Mouse (Mus musculus): ENCODE data around the gene Mical3. TPM values are rescaled to one million over a fixed set of nuclear protein-coding genes. Genes with fewer than 3 reads are reported as not detected.
A peak's percentile ranks its signal among the peaks of the same experiment; 100 is the strongest.

Gene Mical3
- total RNA-seq, 2 experiments from 2014 or later = 159 to 168 TPM

GRCm38 (mm10) chr6:121058039-121058438, 72.8 kb downstream of the Mical3 start:
- no peak for ATAC-seq (replicated peaks; ENCODE audit: low FRiP score, poor library complexity, severe bottlenecking)

- no peak for ATAC-seq (replicated peaks; ENCODE audit: low FRiP score, poor library complexity, severe bottlenecking)
Measured at GRCm38 (mm10) chr6:121057181-121057956, 73.4 kb downstream of the Mical3 start.

GRCm38 (mm10) chr6:121055496-121055895, 75.3 kb downstream of the Mical3 start:
- no peak for ATAC-seq (replicated peaks; ENCODE audit: low FRiP score, poor library complexity, severe bottlenecking)

GRCm38 (mm10) chr6:121054908-121055307, 75.9 kb downstream of the Mical3 start:
- no peak for ATAC-seq (replicated peaks; ENCODE audit: low FRiP score, poor library complexity, severe bottlenecking)

GRCm38 (mm10) chr6:121054340-121054739, 76.5 kb downstream of the Mical3 start:
- ATAC-seq (replicated peaks; ENCODE audit: low FRiP score, poor library complexity, severe bottlenecking) = no peak

- no peak for ATAC-seq (replicated peaks; ENCODE audit: low FRiP score, poor library complexity, severe bottlenecking)
Measured at GRCm38 (mm10) chr6:121053585-121054112, 77.2 kb downstream of the Mical3 start.

- peak; percentile 83 for ATAC-seq (replicated peaks; ENCODE audit: low FRiP score, poor library complexity, severe bottlenecking)
Measured at GRCm38 (mm10) chr6:121051972-121052629, 78.7 kb downstream of the Mical3 start.

- ATAC-seq (replicated peaks; ENCODE audit: low FRiP score, poor library complexity, severe bottlenecking) = no peak
Measured at GRCm38 (mm10) chr6:121051411-121051810, 79.4 kb downstream of the Mical3 start.

GRCm38 (mm10) chr6:121048696-121049095, 82.1 kb downstream of the Mical3 start:
- no peak for ATAC-seq (replicated peaks; ENCODE audit: low FRiP score, poor library complexity, severe bottlenecking)

- no peak for ATAC-seq (replicated peaks; ENCODE audit: low FRiP score, poor library complexity, severe bottlenecking)
Measured at GRCm38 (mm10) chr6:121045345-121046080, 85.3 kb downstream of the Mical3 start.

- no peak for ATAC-seq (replicated peaks; ENCODE audit: low FRiP score, poor library complexity, severe bottlenecking)
Measured at GRCm38 (mm10) chr6:121043434-121044189, 87.2 kb downstream of the Mical3 start.

GRCm38 (mm10) chr6:121039719-121040118, 91.1 kb downstream of the Mical3 start:
- no peak for ATAC-seq (replicated peaks; ENCODE audit: low FRiP score, poor library complexity, severe bottlenecking)

GRCm38 (mm10) chr6:121039286-121039685, 91.5 kb downstream of the Mical3 start:
- no peak for ATAC-seq (replicated peaks; ENCODE audit: low FRiP score, poor library complexity, severe bottlenecking)

- no peak for ATAC-seq (replicated peaks; ENCODE audit: low FRiP score, poor library complexity, severe bottlenecking)
Measured at GRCm38 (mm10) chr6:121037086-121037485, 93.7 kb downstream of the Mical3 start.

GRCm38 (mm10) chr6:121035929-121036328, 94.9 kb downstream of the Mical3 start:
- ATAC-seq (replicated peaks; ENCODE audit: low FRiP score, poor library complexity, severe bottlenecking) = no peak

- ATAC-seq (replicated peaks; ENCODE audit: low FRiP score, poor library complexity, severe bottlenecking) = no peak
Measured at GRCm38 (mm10) chr6:121035268-121035667, 95.5 kb downstream of the Mical3 start.

GRCm38 (mm10) chr6:121033250-121033649, 97.5 kb downstream of the Mical3 start:
- ATAC-seq (replicated peaks; ENCODE audit: low FRiP score, poor library complexity, severe bottlenecking) = no peak

- ATAC-seq (replicated peaks; ENCODE audit: low FRiP score, poor library complexity, severe bottlenecking) = no peak
Measured at GRCm38 (mm10) chr6:121031370-121031769, 99.4 kb downstream of the Mical3 start.

GRCm38 (mm10) chr6:121029897-121030589, 100.8 kb downstream of the Mical3 start:
- ATAC-seq (replicated peaks; ENCODE audit: low FRiP score, poor library complexity, severe bottlenecking) = no peak

Measured in erythroid progenitor cell, adult 5-6 weeks (primary cell).